Mouse (Mus musculus) C2C12 (cell line): ENCODE data around the gene Scd2. TPM values are rescaled to one million over a fixed set of nuclear protein-coding genes. Genes with fewer than 3 reads are reported as not detected.

ENCODE experiments used
- H3K27me3 ChIP-seq: one replicate; pipeline ENCODE4 v1.6.1; 2011; ENCODE audit not compliant: control insufficient read depth, insufficient read depth, insufficient read length
- H3K36me3 ChIP-seq: one replicate; pipeline ENCODE4 v1.6.1; 2011; ENCODE audit not compliant: control insufficient read depth, insufficient read depth
- H3K4me3 ChIP-seq: one replicate; pipeline ENCODE4 v1.5.1; 2011; ENCODE audit warnings: mild to moderate bottlenecking, control low read depth; ENCODE audit not compliant: poor library complexity, insufficient read depth, severe bottlenecking
- H3K79me2 ChIP-seq: one replicate; pipeline ENCODE4 v1.6.1; 2011; ENCODE audit not compliant: control insufficient read depth, insufficient read depth
- H3K79me3 ChIP-seq: one replicate; pipeline ENCODE4 v1.6.1; 2011; ENCODE audit warnings: low read depth, control low read depth
- H3ac ChIP-seq: one replicate; pipeline ENCODE3; 2011; ENCODE audit warnings: low read depth; ENCODE audit not compliant: control insufficient read depth, insufficient read length
- CEBPB ChIP-seq: IDR thresholded peaks from one replicate; pipeline ENCODE4 v1.6.1; 2011; ENCODE audit warnings: low read depth, mild to moderate bottlenecking, control low read depth, moderate library complexity
- CTCF ChIP-seq: IDR thresholded peaks from one replicate; pipeline ENCODE4 v1.5.1; 2011; ENCODE audit not compliant: control insufficient read depth, insufficient read depth, insufficient read length
- FOSL1 ChIP-seq: IDR thresholded peaks from one replicate; pipeline ENCODE4 v1.8.0; 2011; ENCODE audit warnings: mild to moderate bottlenecking, low read length; ENCODE audit not compliant: poor library complexity, insufficient read depth, severe bottlenecking
- MAX ChIP-seq: IDR thresholded peaks from one replicate; pipeline ENCODE4 v1.6.1; 2011; ENCODE audit warnings: mild to moderate bottlenecking, control low read depth
- MYOD1 ChIP-seq: IDR thresholded peaks from one replicate; pipeline ENCODE4 v1.6.1; 2011; ENCODE audit warnings: low read depth; ENCODE audit not compliant: control insufficient read depth, insufficient read length
- MYOG ChIP-seq: IDR thresholded peaks from one replicate; pipeline ENCODE4 v1.6.1; 2011; ENCODE audit not compliant: control insufficient read depth, insufficient read length; ENCODE audit errors: extremely low read depth
- USF1 ChIP-seq: IDR thresholded peaks from one replicate; pipeline ENCODE4 v1.6.1; 2011; ENCODE audit warnings: low read depth, mild to moderate bottlenecking, control low read depth, moderate library complexity
- polyA plus RNA-seq: library from polyadenylated mRNA; unstranded; fragments of >200 nt; fragmentation: generic; extraction: Trizol; gene quantifications from one replicate; pipeline ENCODE4 v1.2.1, GENCODE M21; 2012; ENCODE audit warnings: missing spikeins

The Scd2 gene
- polyA plus RNA-seq, 1 experiment: 144 TPM

DNA sequence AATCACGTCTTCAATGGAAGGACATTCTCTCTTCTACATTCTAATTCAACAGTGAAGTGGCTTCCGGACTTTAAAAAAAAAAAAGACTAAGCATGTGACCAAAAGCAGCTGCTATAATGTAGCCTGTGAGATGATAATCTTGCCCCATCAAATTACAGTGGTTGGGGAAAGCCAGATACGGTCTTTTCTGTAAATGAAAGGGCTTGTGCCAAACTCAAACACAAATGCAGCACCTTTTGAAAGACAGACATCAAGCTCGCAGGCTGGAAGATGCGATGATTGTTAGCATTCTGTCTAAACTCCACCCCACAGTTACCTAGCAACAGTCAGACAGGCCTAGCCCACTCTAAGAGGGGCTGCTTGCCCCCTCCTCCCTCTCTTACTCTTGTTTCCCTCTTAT is 17.3 kb downstream of the Scd2 start:
- peak overlapping the region; percentile 3 for H3ac ChIP-seq
- no peaks in the 10 kb centered on the region for H3K27me3 ChIP-seq
- no peak for TF ChIP-seq CEBPB
- TF ChIP-seq USF1: peak; percentile 71
- H3K79me3 ChIP-seq: peaks cover 7% of the 10 kb centered on the region
- H3K4me3 ChIP-seq: no peak overlapping the region
- H3K36me3 ChIP-seq: peaks cover 36% of the 10 kb centered on the region
- H3K79me2 ChIP-seq: peaks cover 22% of the 10 kb centered on the region

- TF ChIP-seq MYOG: no peak
- TF ChIP-seq FOSL1: no peak
- no peak for TF ChIP-seq CTCF
- TF ChIP-seq MAX: no peak
- TF ChIP-seq MYOD1: no peak
- TF ChIP-seq CEBPB: no peak
- TF ChIP-seq USF1: no peak
- Histone ChIP-seq H3K79me3 (peaks cover 5% of the 10 kb centered on the region), H3K27me3 (no peaks in the 10 kb centered on the region), H3K79me2 (peaks cover 15% of the 10 kb centered on the region), H3K36me3 (peaks cover 29% of the 10 kb centered on the region), H3K4me3 (no peak overlapping the region), H3ac (peak overlapping the region; percentile 10)
Observed at GRCm38 (mm10) chr19:44311306-44312006, 18.0 kb downstream of the Scd2 start.

- Histone ChIP-seq H3K79me3 (peaks cover 3% of the 10 kb centered on the region), H3K4me3 (no peak overlapping the region), H3K36me3 (peaks cover 24% of the 10 kb centered on the region), H3K79me2 (peaks cover 11% of the 10 kb centered on the region), H3K27me3 (no peaks in the 10 kb centered on the region), H3ac (no peak overlapping the region)
- TF ChIP-seq CEBPB (no peak), MAX (no peak), FOSL1 (peak; percentile 32)
Observed at GRCm38 (mm10) chr19:44312007-44312360, 18.5 kb downstream of the Scd2 start.

GRCm38 (mm10) chr19:44313066-44313465 is 19.6 kb downstream of the Scd2 start:
- H3K79me3 ChIP-seq: no peaks in the 10 kb centered on the region
- H3K36me3 ChIP-seq: peaks cover 13% of the 10 kb centered on the region
- no peaks in the 10 kb centered on the region for H3K79me2 ChIP-seq
- no peak overlapping the region for H3K4me3 ChIP-seq
- no peak overlapping the region for H3ac ChIP-seq
- no peak for TF ChIP-seq CEBPB
- TF ChIP-seq MYOD1: no peak
- no peak for TF ChIP-seq MYOG
- no peak for TF ChIP-seq CTCF
- no peak for TF ChIP-seq FOSL1
- no peak for TF ChIP-seq MAX
- no peak for TF ChIP-seq USF1
- no peaks in the 10 kb centered on the region for H3K27me3 ChIP-seq

DNA sequence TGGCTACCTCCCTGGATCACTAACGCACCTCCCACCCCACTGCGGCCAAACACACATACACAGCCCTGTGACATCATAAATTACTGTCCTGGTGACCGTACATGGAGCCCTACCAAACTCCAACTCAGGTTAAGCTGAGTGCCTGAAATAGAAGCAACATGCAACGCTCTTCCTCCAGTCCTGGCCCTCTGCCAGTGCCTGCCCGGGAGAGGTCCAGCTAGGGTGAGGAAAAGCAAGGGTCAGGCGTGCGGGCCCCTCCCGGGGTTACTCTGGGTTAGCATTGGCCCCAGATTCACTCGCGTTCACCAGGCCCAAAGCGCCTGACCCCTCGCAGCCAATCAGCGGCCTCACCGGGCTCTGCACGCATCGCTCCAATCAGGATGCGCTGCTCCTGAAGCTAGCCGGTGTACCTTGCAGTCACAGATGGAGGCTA is 20.9 kb downstream of the Scd2 start:
- H3K4me3 ChIP-seq: peak overlapping the region; percentile 19
- no peaks in the 10 kb centered on the region for H3K27me3 ChIP-seq
- no peaks in the 10 kb centered on the region for H3K79me3 ChIP-seq
- H3K79me2 ChIP-seq: no peaks in the 10 kb centered on the region
- H3ac ChIP-seq: peak overlapping the region; percentile 74
- TF ChIP-seq USF1 (peak; percentile 55), MYOD1 (no peak), FOSL1 (no peak)
- peaks cover 2% of the 10 kb centered on the region for H3K36me3 ChIP-seq

- Histone ChIP-seq H3K79me2 (no peaks in the 10 kb centered on the region), H3K36me3 (no peaks in the 10 kb centered on the region), H3K4me3 (peak overlapping the region; percentile 19), H3K79me3 (no peaks in the 10 kb centered on the region), H3K27me3 (no peaks in the 10 kb centered on the region), H3ac (peak overlapping the region; percentile 2)
- TF ChIP-seq MYOD1 (no peak), MYOG (no peak), FOSL1 (no peak), CEBPB (no peak), CTCF (no peak), MAX (no peak), USF1 (no peak)
Observed at GRCm38 (mm10) chr19:44314871-44315414, 21.5 kb downstream of the Scd2 start.
